Comparison of ENCODE assay signal across 20 mouse cellular contexts in the genomic region with DNA sequence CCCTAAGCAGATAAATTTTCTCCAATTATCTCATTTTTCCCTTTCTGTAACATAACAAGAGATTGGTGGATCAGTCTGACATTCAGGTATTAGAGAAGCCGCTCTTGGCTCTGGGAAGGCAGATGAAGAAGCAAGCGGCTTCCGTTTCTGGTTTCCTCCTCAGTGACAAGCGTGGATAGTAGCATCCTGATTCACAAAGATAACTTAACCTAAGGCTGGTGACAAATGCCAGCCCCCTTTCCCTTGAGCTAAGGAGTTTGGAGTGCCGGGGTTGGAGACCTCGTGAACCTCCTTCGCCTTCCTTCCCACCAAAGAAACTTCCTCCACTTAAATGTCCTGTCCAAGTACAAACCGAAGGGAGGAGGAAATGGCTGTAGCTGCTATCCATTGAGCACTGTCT. TPM values are rescaled to one million over a fixed set of nuclear protein-coding genes. Genes with fewer than 3 reads are reported as not detected.
A peak's percentile ranks its signal among the peaks of the same experiment; 100 is the strongest.
DNase-seq lines count a peak whose midpoint lies in the region; ATAC-seq and TF ChIP-seq lines count a peak whose summit lies in the region.
"Had no signal": no experiment of that assay in that cellular context is flagged by ENCODE, and none has a peak within 500 bp of the region (broad histone marks: within the 10 kb centered on the region; RNA-seq: fewer than 3 reads in every experiment).

No protein-coding gene starts in this region.

- no peak overlapping the region for H3K27ac ChIP-seq in kidney, embryonic 14.5 days (ENCODE audit: low read depth, low read length)
- H3K27ac ChIP-seq in testis, adult 2 months (ENCODE audit: control insufficient read depth, insufficient read depth, low read depth, low read length), result no peak overlapping the region
- no peak overlapping the region; the same call in 1 of the 2 replicates for H3K27ac ChIP-seq in MEL (ENCODE audit: control insufficient read depth, low read depth, low read length)
- H3K27ac ChIP-seq in liver, embryonic 16.5 days (ENCODE audit: low read length), result 0 out of 2 replicates have a peak overlapping the region, but pooled peaks have one; percentile 43
- H3K27ac ChIP-seq in stomach, postnatal 0 days (replicated peaks), result no peak overlapping the region
- H3K27ac ChIP-seq: forebrain, embryonic 12.5 days; hindbrain, postnatal 0 days; kidney, postnatal 0 days had no signal

- H3K27me3 ChIP-seq in kidney, embryonic 14.5 days (ENCODE audit: control insufficient read depth, insufficient read depth, low read length), result no peaks in the 10 kb centered on the region
- H3K27me3 ChIP-seq in testis, adult 2 months (ENCODE audit: control insufficient read depth, insufficient read depth, low read length), result no peaks in the 10 kb centered on the region
- H3K27me3 ChIP-seq in MEL (ENCODE audit: control insufficient read depth in 1 of 2, insufficient read depth in 2 of 2, low read length in 2 of 2), result no peaks in the 10 kb centered on the region
- peaks cover 16% of the 10 kb centered on the region for H3K27me3 ChIP-seq in liver, embryonic 16.5 days (ENCODE audit: control insufficient read depth, insufficient read depth, low read depth, low read length)
- H3K27me3 ChIP-seq in stomach, postnatal 0 days (ENCODE audit: control insufficient read depth, insufficient read depth, low read length), result no peaks in the 10 kb centered on the region
- H3K27me3 ChIP-seq: forebrain, embryonic 12.5 days had no signal

- no peak overlapping the region for H3K4me3 ChIP-seq in kidney, embryonic 14.5 days (ENCODE audit: low read length)
- H3K4me3 ChIP-seq in testis, adult 2 months (ENCODE audit: control insufficient read depth, low read depth, low read length), result peak overlapping the region; percentile 35
- H3K4me3 ChIP-seq in MEL (ENCODE audit: control insufficient read depth in 1 of 2, insufficient read depth in 1 of 2, low read depth in 2 of 2, low read length in 2 of 2), result no peak overlapping the region
- no peak overlapping the region for H3K4me3 ChIP-seq in liver, embryonic 16.5 days (ENCODE audit: low read depth, low read length)
- no peak overlapping the region for H3K4me3 ChIP-seq in stomach, postnatal 0 days (ENCODE audit: low read depth, low read length)
- H3K4me3 ChIP-seq: forebrain, embryonic 12.5 days had no signal

- TF ChIP-seq RAD21 in MEL (IDR thresholded peaks at IDR 0.05; ENCODE audit: low read depth, low read length), result no peak

- peak; percentile 43 for DNase-seq in kidney, postnatal 14 days
- no peak for DNase-seq in testis, postnatal 10 days (ENCODE audit: low spot score)
- DNase-seq in MEL (ENCODE audit: low read depth, low spot score), result peak; percentile 52
- no peak for DNase-seq in stomach, postnatal 0 days (ENCODE audit: low spot score)
- no peak for DNase-seq in right cerebral cortex, adult 18-20 months
- DNase-seq: adrenal gland, adult 8-10 months; cerebellum, adult 18-20 months; cerebellum, postnatal 36 days; gastrocnemius, postnatal 36 days; heart, postnatal 4 days; layer of hippocampus, adult 9-11 months; lung, postnatal 14 days had no signal

- no peaks in the 10 kb centered on the region for H3K79me2 ChIP-seq in MEL (ENCODE audit: control insufficient read depth, insufficient read depth, low read length, poor library complexity)

- whole genome bisulfite sequencing in kidney, embryonic 14.5 days, result 83% methylated on average over 8 of the region's 8 CpGs
- 13% methylated on average over 8 of the region's 8 CpGs for WGBS in liver, embryonic 16.5 days (ENCODE audit: insufficient replicate concordance)
- WGBS in stomach, postnatal 0 days, result 85% methylated on average over 8 of the region's 8 CpGs

- H3K9ac ChIP-seq in kidney, embryonic 14.5 days (ENCODE audit: low read depth, low read length), result no peak overlapping the region
- no peak overlapping the region for H3K9ac ChIP-seq in MEL (ENCODE audit: control insufficient read depth, low read depth, low read length, poor library complexity, severe bottlenecking)
- H3K9ac ChIP-seq in liver, embryonic 16.5 days (ENCODE audit: low read depth, low read length), result no peak overlapping the region
- H3K9ac ChIP-seq in stomach, postnatal 0 days (ENCODE audit: low read length), result no peak overlapping the region
- H3K9ac ChIP-seq: forebrain, embryonic 12.5 days had no signal

- TF ChIP-seq POLR2A in testis, adult 2 months (IDR thresholded peaks at IDR 0.05; ENCODE audit: control insufficient read depth, low read depth, low read length), result no peak
- no peak for TF ChIP-seq POLR2A in MEL (IDR thresholded peaks at IDR 0.05; ENCODE audit: control insufficient read depth in 1 of 2, insufficient read depth in 1 of 2, low read depth in 1 of 2, low read length in 2 of 2, poor library complexity in 1 of 2)

- no peaks in the 10 kb centered on the region for H3K9me3 ChIP-seq in kidney, embryonic 14.5 days (ENCODE audit: control insufficient read depth, low read length)
- H3K9me3 ChIP-seq in MEL (replicated peaks; ENCODE audit: insufficient read depth, low read length), result no peaks in the 10 kb centered on the region
- H3K9me3 ChIP-seq in liver, embryonic 16.5 days (replicated peaks; ENCODE audit: control insufficient read depth, low read length), result no peaks in the 10 kb centered on the region
- no peaks in the 10 kb centered on the region for H3K9me3 ChIP-seq in stomach, postnatal 0 days (ENCODE audit: control insufficient read depth, low read length)
- H3K9me3 ChIP-seq: forebrain, embryonic 12.5 days had no signal

- 0 out of 2 replicates have a peak, but pooled peaks cover 4% of the 10 kb centered on the region for H3K4me1 ChIP-seq in kidney, embryonic 14.5 days (ENCODE audit: control insufficient read depth, insufficient read depth, low read length)
- peaks cover 3% of the 10 kb centered on the region for H3K4me1 ChIP-seq in testis, adult 2 months (ENCODE audit: control insufficient read depth, insufficient read depth, low read length)
- peaks cover 10 to 27% of the 10 kb centered on the region in 2 experiments for H3K4me1 ChIP-seq in MEL (ENCODE audit: control insufficient read depth in 1 of 2, insufficient read depth in 2 of 2, low read length in 2 of 2)
- peaks cover 27% of the 10 kb centered on the region for H3K4me1 ChIP-seq in liver, embryonic 16.5 days (ENCODE audit: control insufficient read depth, low read depth, low read length)
- H3K4me1 ChIP-seq in stomach, postnatal 0 days (replicated peaks; ENCODE audit: control insufficient read depth, insufficient read depth), result no peaks in the 10 kb centered on the region; the same call in 1 of the 2 replicates

- no peak overlapping the region for H3K4me2 ChIP-seq in kidney, embryonic 14.5 days (replicated peaks; ENCODE audit: low read depth, low read length)
- H3K4me2 ChIP-seq in liver, embryonic 16.5 days (ENCODE audit: low read depth, low read length), result no peak overlapping the region
- H3K4me2 ChIP-seq in stomach, postnatal 0 days (replicated peaks; ENCODE audit: low read depth), result no peak overlapping the region
- H3K4me2 ChIP-seq: forebrain, embryonic 12.5 days; heart, embryonic 11.5 days; midbrain, embryonic 11.5 days had no signal

- no peaks in the 10 kb centered on the region for H3K36me3 ChIP-seq in kidney, embryonic 14.5 days (ENCODE audit: control insufficient read depth, insufficient read depth, low read length)
- no peaks in the 10 kb centered on the region for H3K36me3 ChIP-seq in testis, adult 2 months (ENCODE audit: control insufficient read depth, insufficient read depth, low read length)
- peaks cover 0 to 30% of the 10 kb centered on the region in 2 experiments; a peak in 2 of 4 replicates for H3K36me3 ChIP-seq in MEL (ENCODE audit: control insufficient read depth in 1 of 2, insufficient read depth in 2 of 2, low read length in 2 of 2)
- H3K36me3 ChIP-seq in liver, embryonic 16.5 days (ENCODE audit: control insufficient read depth, insufficient read depth), result no peaks in the 10 kb centered on the region
- H3K36me3 ChIP-seq in stomach, postnatal 0 days (ENCODE audit: control insufficient read depth, insufficient read depth, low read length), result no peaks in the 10 kb centered on the region
- H3K36me3 ChIP-seq: forebrain, embryonic 12.5 days had no signal

- TF ChIP-seq EP300 in MEL (IDR thresholded peaks at IDR 0.05; ENCODE audit: low read depth in 1 of 2, low read length in 2 of 2), result peak in 1 of 2 experiments; percentile 25; a peak in 2 of 4 replicates
- no peak for TF ChIP-seq EP300 in stomach, postnatal 0 days (optimal IDR thresholded peaks at IDR 0.05)

- no peak for ATAC-seq in kidney, embryonic 14.5 days (ENCODE audit: low FRiP score, low TSS enrichment)
- ATAC-seq in liver, embryonic 16.5 days (ENCODE audit: low read depth), result no peak
- no peak for ATAC-seq in stomach, postnatal 0 days (ENCODE audit: low FRiP score, low TSS enrichment)
- ATAC-seq: hindbrain, postnatal 0 days had no signal

- no peak for TF ChIP-seq CTCF in testis, adult 2 months (IDR thresholded peaks at IDR 0.05; ENCODE audit: control insufficient read depth, insufficient read depth, insufficient replicate concordance, low read depth, low read length)
- no peak for TF ChIP-seq CTCF in MEL (IDR thresholded peaks at IDR 0.05 in 2 of 3, conservative IDR thresholded peaks at IDR 0.05 in 1 of 3; ENCODE audit: control insufficient read depth in 1 of 3, insufficient read depth in 1 of 3, low read depth in 2 of 3, low read length in 3 of 3, poor library complexity in 1 of 3, severe bottlenecking in 1 of 3)
- no peak for TF ChIP-seq CTCF in stomach, postnatal 0 days (IDR thresholded peaks at IDR 0.05; ENCODE audit: low read depth)

TF ChIP-seq in MEL, 35 proteins besides CTCF, POLR2A, EP300 and RAD21:
- TF ChIP-seq RCOR1 (IDR thresholded peaks at IDR 0.05; ENCODE audit: low read depth, low read length), result peak; percentile 25
- no peak for TF ChIP-seq KAT2A (conservative IDR thresholded peaks at IDR 0.05; ENCODE audit: low read depth, low read length)
- 0 out of 2 replicates have a peak, but pooled peaks have one; percentile 10 for TF ChIP-seq ETS1 (IDR thresholded peaks at IDR 0.05; ENCODE audit: low read depth, low read length)
- TF ChIP-seq GATA1 (IDR thresholded peaks at IDR 0.05; ENCODE audit: low read depth, low read length), result peak; percentile 47; the same call in 1 of the 2 replicates
- no peak for TF ChIP-seq ELF1 (IDR thresholded peaks at IDR 0.05; ENCODE audit: low read depth, low read length)

RNA-seq across cellular contexts. Expression of a gene that starts 45.8 kb away (rescaled TPM):
- polyA plus RNA-seq in kidney, embryonic 14.5 days (2014; fragmentation: Nextera tagmentation; extraction: Ambion mirVana), result 61.1 and 64.8 TPM in 2 replicates
- 18.1 and 19.6 TPM in 2 replicates for polyA plus RNA-seq in testis, adult 2 months (2012; rRNA removed)
- 11.6 and 12.0 TPM in 2 replicates for total RNA-seq in MEL (2012; rRNA removed)
- 10 to 100 TPM in 1 of 2 experiments, not detected in 1; 29.4 TPM for polyA plus RNA-seq in MEL (2012; ENCODE audit: insufficient read depth in 1 of 2, insufficient read length in 2 of 2, low read depth in 1 of 2, low replicate concordance in 2 of 2, missing spikeins in 1 of 2)
- 10.4 TPM in 2 replicates for polyA plus RNA-seq in liver, embryonic 16.5 days (2015; fragmentation: Nextera tagmentation; extraction: Ambion mirVana)
- polyA plus RNA-seq in stomach, postnatal 0 days (2015; fragmentation: Nextera tagmentation; extraction: Ambion mirVana), result 30.9 and 31.3 TPM in 2 replicates

Comparison
In these comparisons a context has a peak if more than half of its experiments do, and no peak if none do; other contexts are left out.
1. DNase-seq: peak in kidney, postnatal 14 days (single experiment) and MEL (single experiment); none in testis, postnatal 10 days (single experiment), stomach, postnatal 0 days (single experiment) and right cerebral cortex, adult 18-20 months (single experiment).